Mouse (Mus musculus) lung, embryonic 14.5 days (tissue): ENCODE results near the gene Gne. TPM values are rescaled to one million over a fixed set of nuclear protein-coding genes. Genes with fewer than 3 reads are reported as not detected.

ENCODE experiments used
- ATAC-seq: fragments of 200-750 bp; cut with Nextera tagmentation; 2 replicates; pipeline ENCODE4 v1.8.0; 2017; ENCODE audit warnings: mild to moderate bottlenecking, moderate TSS enrichment, moderate library complexity; ENCODE audit not compliant: insufficient read depth
- DNase-seq: peaks from one replicate; pipeline ENCODE4 v3.0.0-alpha.2; 2015
- H3K27ac ChIP-seq: fragments of 300-500 bp; sonication (generic); 2 replicates; pipeline ENCODE4 v1.5.1; 2014; ENCODE audit warnings: low read depth, mild to moderate bottlenecking, moderate library complexity
- H3K27me3 ChIP-seq: fragments of 300-500 bp; sonication (generic); 2 replicates; pipeline ENCODE4 v1.6.1; 2014; ENCODE audit warnings: low read length, control low read depth; ENCODE audit not compliant: insufficient read depth
- H3K36me3 ChIP-seq: fragments of 300-500 bp; sonication (generic); 2 replicates; pipeline ENCODE4 v1.6.1; 2014; ENCODE audit warnings: control low read depth; ENCODE audit not compliant: insufficient read depth
- H3K4me1 ChIP-seq: fragments of 300-500 bp; sonication (generic); 2 replicates; pipeline ENCODE4 v1.6.1; 2014; ENCODE audit warnings: antibody characterized with exemption, control low read depth; ENCODE audit not compliant: insufficient read depth
- H3K4me2 ChIP-seq: fragments of 300-500 bp; sonication (generic); 2 replicates; pipeline ENCODE4 v1.6.1; 2014; ENCODE audit warnings: mild to moderate bottlenecking
- H3K4me3 ChIP-seq: fragments of 300-500 bp; sonication (generic); 2 replicates; pipeline ENCODE4 v1.5.1; 2014; ENCODE audit warnings: low read depth, low read length
- H3K9ac ChIP-seq: fragments of 300-500 bp; sonication (generic); 2 replicates; pipeline ENCODE4 v1.6.1; 2014
- H3K9me3 ChIP-seq: fragments of 300-500 bp; sonication (generic); 2 replicates; pipeline ENCODE4 v1.6.1; 2016; ENCODE audit warnings: low read depth, low read length, control low read depth
- CTCF ChIP-seq: IDR thresholded peaks from 2 replicates; pipeline ENCODE4 v1.5.1; 2016; ENCODE audit warnings: antibody characterized with exemption, low read depth
- WGBS: fragments of 180-500 bp; shearing (Covaris S2); extraction: QIAGEN DNeasy Blood & Tissue Kit; methylation state at CpG from one replicate; pipeline ENCODE4 v1.1.7; 2014; 5-methylcytosine and 5-hydroxymethylcytosine counted together
- polyA plus RNA-seq: library from polyadenylated mRNA; unstranded; fragments of >200 nt; fragmentation: Nextera tagmentation; extraction: Ambion mirVana; gene quantifications from 2 replicates; pipeline ENCODE4 v1.2.1, GENCODE M21; 2014

Gne gene
- polyA plus RNA-seq, 1 experiment from 2014 or later = 38.5 TPM

DNA sequence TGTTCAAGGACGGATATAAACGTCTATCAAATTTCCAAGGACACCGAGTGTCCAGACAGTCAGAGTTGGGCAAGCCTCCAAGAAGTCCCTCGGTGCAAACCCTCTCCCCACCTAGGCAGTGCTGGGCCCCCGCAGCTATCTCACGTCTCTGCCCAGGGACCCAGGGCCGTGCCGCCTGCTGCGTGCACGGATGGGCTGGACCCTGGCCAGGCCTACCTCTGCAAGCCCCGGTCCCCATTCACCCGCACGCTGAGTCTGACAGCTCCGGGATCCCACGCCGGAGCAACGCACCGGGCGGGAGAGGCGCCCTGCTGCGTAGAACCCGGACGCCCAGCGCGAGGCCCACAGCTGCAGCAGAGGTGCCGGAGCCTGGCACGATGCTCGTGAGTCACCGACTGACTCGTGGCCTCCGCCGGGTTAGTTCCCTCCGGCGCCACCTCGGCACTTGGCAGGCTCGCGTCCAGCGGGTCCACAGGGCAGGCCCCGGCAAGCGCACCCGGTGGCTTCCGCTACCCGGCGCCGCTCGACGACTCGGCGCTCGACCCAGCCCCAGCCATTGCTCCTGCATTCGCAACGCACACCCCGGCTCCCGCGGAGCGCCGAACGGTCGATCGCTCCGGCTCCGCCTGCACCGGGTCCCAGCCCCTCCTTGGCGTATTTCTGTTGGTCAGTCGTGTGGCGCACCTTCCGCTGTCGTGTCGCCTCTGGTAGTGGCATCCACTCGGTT is 11.7 kb downstream of the Gne start:
- no peaks in the 10 kb centered on the region for H3K36me3 ChIP-seq
- under 1% methylated on average over 70 of the region's 70 CpGs for WGBS
- H3K4me2 ChIP-seq = peak overlapping the region; percentile 70
- no peaks in the 10 kb centered on the region for H3K9me3 ChIP-seq
- H3K4me3 ChIP-seq = peak overlapping the region; percentile 87
- no peak for TF ChIP-seq CTCF
- peak overlapping the region; percentile 74 for H3K9ac ChIP-seq
- peak overlapping the region; percentile 66 for H3K27ac ChIP-seq
- ATAC-seq = peak; percentile 98
- no peaks in the 10 kb centered on the region for H3K27me3 ChIP-seq
- DNase-seq = peak; percentile 96
- peaks cover 13% of the 10 kb centered on the region; the same call in 1 of the 2 replicates for H3K4me1 ChIP-seq

DNA sequence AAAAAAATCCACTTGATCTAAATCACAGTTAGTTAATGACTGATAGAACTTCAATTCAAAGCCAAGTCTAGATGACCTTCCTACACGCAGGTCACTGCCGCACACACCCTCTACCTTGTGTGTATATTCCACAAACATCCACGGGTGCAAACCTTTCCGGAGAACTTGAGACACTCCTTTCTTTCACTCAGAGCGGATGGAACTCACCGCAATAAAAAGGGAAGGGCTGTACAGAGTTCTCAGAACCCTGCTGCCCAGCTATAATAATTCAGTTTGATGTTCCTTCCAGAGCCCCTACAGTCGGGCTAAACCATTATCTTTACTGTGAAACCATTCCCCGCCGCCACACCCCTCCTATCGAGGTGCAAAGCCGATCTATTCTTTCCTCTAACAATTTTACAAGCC is 12.2 kb downstream of the Gne start:
- TF ChIP-seq CTCF = no peak
- no peaks in the 10 kb centered on the region for H3K27me3 ChIP-seq
- peak overlapping the region; percentile 87 for H3K4me3 ChIP-seq
- peaks cover 13% of the 10 kb centered on the region; the same call in 1 of the 2 replicates for H3K4me1 ChIP-seq
- DNase-seq (peak; percentile 33), ATAC-seq (no peak; the same call in 1 of the 2 replicates)
- H3K4me2 ChIP-seq = peak overlapping the region; percentile 70
- 5% methylated on average over 11 of the region's 11 CpGs for WGBS
- H3K9ac ChIP-seq = peak overlapping the region; percentile 74
- no peaks in the 10 kb centered on the region for H3K9me3 ChIP-seq
- H3K36me3 ChIP-seq = no peaks in the 10 kb centered on the region
- peak overlapping the region; percentile 66 for H3K27ac ChIP-seq

DNA sequence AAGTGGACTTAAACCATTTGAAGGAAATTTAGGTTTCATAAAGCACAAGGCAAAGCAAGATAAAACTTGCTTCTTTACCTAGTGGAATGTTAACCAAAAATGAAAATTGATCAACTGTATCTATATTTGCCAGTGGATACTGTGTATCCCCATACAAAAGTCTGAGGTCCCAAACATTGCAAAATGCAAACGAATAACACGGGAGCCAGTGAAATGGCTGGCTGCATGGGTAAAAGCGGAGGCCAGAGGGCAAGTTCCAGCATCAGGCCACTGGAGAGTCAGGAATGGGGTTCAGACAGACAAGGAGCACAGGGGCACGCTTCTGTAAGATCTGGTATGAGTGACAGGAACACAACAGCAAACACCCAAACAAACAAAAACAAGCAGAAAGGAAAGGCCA is 13.3 kb downstream of the Gne start:
- Histone ChIP-seq H3K27me3 (no peaks in the 10 kb centered on the region), H3K4me1 (peaks cover 13% of the 10 kb centered on the region; the same call in 1 of the 2 replicates), H3K36me3 (no peaks in the 10 kb centered on the region), H3K9me3 (no peaks in the 10 kb centered on the region), H3K27ac (no peak overlapping the region), H3K9ac (no peak overlapping the region), H3K4me3 (peak overlapping the region; percentile 87; the same call in 1 of the 2 replicates), H3K4me2 (peak overlapping the region; percentile 70)
- no peak for TF ChIP-seq CTCF
- 76% methylated on average over 4 of the region's 4 CpGs for WGBS
- DNase-seq = no peak
- ATAC-seq = no peak

DNA sequence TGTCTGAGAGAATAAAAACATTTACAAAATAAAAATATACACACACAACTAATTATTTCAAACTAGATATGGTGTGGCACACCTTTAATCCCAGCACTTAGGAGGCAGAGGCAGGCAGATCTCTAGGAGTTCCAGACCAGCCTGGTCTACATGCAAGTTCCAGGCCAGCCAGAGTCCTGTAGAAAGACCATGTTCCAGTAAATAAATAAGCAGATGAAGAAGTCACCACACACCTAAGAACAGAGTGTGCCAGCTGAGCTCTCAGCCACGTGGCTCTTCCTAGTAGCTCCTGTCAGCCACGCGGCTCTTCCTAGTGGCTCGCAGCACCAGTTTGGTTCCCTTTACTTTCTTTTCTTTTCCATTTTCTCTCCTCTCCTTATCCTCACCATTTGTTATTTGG is 14.6 kb downstream of the Gne start:
- whole genome bisulfite sequencing = 93% methylated on average over 4 of the region's 4 CpGs
- no peak overlapping the region for H3K4me2 ChIP-seq

DNA sequence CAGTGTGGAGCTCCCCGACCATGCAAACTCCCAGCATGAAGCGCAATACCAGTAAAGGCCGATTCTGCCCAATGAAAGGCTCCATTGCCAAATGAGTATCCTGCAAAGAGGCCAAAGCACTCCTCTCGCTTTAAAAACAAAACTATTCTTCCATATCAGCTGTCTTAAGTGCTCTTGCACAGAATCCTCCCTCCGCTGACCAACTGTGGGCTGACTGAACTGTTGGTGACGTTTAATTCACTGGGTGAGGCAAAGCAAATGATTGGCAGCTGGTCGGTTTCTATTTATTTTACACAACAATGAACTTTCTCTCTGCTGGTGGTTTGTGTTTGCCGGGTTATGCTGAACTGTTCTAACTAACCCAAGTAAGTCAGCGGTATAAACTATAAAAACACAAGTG is 15.2 kb downstream of the Gne start:
- TF ChIP-seq CTCF = no peak
- Histone ChIP-seq H3K4me3 (no peak overlapping the region), H3K36me3 (no peaks in the 10 kb centered on the region), H3K4me1 (peaks cover 17% of the 10 kb centered on the region; the same call in 1 of the 2 replicates), H3K27ac (no peak overlapping the region), H3K9me3 (no peaks in the 10 kb centered on the region), H3K9ac (no peak overlapping the region), H3K4me2 (no peak overlapping the region; the same call in 1 of the 2 replicates), H3K27me3 (no peaks in the 10 kb centered on the region)
- DNase-seq (peak; percentile 32), ATAC-seq (no peak)
- 44% methylated on average over 9 of the region's 9 CpGs for WGBS

More for the DNA sequence above, 14.6 kb downstream of the Gne start:
- Histone ChIP-seq H3K4me3 (no peak overlapping the region), H3K27ac (no peak overlapping the region), H3K9ac (no peak overlapping the region), H3K4me1 (peaks cover 17% of the 10 kb centered on the region; the same call in 1 of the 2 replicates), H3K36me3 (no peaks in the 10 kb centered on the region), H3K27me3 (no peaks in the 10 kb centered on the region), H3K9me3 (no peaks in the 10 kb centered on the region)
- no peak for DNase-seq
- no peak for ATAC-seq
- no peak for TF ChIP-seq CTCF

DNA sequence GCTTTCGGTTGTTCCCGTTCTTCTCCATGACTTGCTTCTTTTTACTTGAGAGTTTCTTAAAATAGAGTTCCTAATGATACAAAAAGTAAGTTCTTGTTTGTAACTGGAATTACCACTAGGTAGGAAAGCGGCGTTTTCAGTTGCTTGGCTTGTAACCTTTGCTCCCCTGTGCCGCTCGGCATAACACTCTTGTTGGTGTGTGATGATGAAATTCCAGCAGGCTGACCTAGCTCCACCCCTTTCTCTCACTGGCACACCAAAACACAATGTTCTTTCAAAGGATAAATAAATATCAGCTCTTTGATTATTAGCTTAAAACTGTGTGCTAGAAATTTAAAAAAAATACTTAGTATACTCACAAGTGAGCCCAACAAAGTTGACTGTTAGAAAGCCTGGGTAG is 17.1 kb downstream of the Gne start:
- H3K36me3 ChIP-seq = peaks cover 5% of the 10 kb centered on the region
- DNase-seq (no peak), ATAC-seq (no peak)

DNA sequence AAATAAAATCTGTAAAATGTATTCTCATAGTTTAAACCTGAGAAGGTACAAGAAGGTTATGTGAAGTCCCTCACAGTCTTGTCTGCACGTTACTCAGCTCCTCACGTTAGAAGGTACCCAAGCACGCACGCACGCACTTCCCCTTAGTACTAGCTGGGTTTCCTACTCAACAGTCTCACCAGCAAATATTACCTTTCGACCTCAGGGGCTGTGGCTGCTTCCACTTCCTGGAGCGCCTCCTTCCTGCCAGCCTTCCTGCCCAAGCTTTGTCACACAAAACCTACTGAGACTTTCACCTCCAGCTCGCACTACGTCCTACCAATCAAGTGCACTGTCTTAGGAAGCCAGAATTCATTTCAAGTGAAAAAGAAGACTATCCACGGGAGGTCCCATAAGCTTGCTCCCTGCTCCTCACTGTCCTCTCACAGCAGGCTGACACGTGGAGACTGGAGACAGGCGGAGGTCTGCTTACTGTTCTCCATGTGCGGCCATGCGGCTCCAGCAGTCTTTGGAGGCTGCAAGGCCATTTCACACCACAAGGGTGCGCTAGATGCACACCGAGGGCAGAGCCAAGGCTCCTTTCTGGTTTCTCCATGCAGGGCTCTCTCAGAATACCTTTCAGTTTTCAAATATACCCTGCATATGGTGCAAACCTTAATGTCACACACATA is 18.5 kb downstream of the Gne start:
- H3K4me3 ChIP-seq = no peak overlapping the region
- H3K27ac ChIP-seq = peak overlapping the region; percentile 66

More for the DNA sequence above, 17.1 kb downstream of the Gne start:
- H3K9ac ChIP-seq = no peak overlapping the region
- no peak overlapping the region for H3K27ac ChIP-seq
- H3K4me3 ChIP-seq = no peak overlapping the region
- peaks cover 15% of the 10 kb centered on the region; the same call in 1 of the 2 replicates for H3K4me1 ChIP-seq
- no peak for TF ChIP-seq CTCF
- H3K4me2 ChIP-seq = no peak overlapping the region
- no peaks in the 10 kb centered on the region for H3K9me3 ChIP-seq
- H3K27me3 ChIP-seq = no peaks in the 10 kb centered on the region
- WGBS = 67% methylated on average over 6 of the region's 6 CpGs

More for the DNA sequence above, 18.5 kb downstream of the Gne start:
- DNase-seq (peak; percentile 98), ATAC-seq (peak; percentile 82)
- Histone ChIP-seq H3K36me3 (peaks cover 5% of the 10 kb centered on the region), H3K9ac (peak overlapping the region; percentile 30; the same call in 1 of the 2 replicates), H3K9me3 (no peaks in the 10 kb centered on the region), H3K27me3 (no peaks in the 10 kb centered on the region), H3K4me2 (peak overlapping the region; percentile 51), H3K4me1 (peaks cover 10% of the 10 kb centered on the region; the same call in 1 of the 2 replicates)
- 26% methylated on average over 16 of the region's 16 CpGs for WGBS
- TF ChIP-seq CTCF = peak; percentile 99
